Mouse (Mus musculus): ENCODE results near the gene Lrrd1. TPM values are rescaled to one million over a fixed set of nuclear protein-coding genes. Genes with fewer than 3 reads are reported as not detected.
"Not testable (repeated sequence)": the region's sequence is repeated elsewhere in the genome, so short reads cannot be mapped to it uniquely, and the experiment has no call there.

Gene Lrrd1
- total RNA-seq (2021) = under 1 TPM in 1 of 2 experiments, not detected in 1; 0.10 TPM
- long read RNA-seq, experiment 1 = 0 reads
- long read RNA-seq, experiment 2, partial matches to known transcripts = 0 of 1 reads
- long read RNA-seq, experiment 2, other reads (novel, unspliced or antisense) = 1 of 1 reads

DNA sequence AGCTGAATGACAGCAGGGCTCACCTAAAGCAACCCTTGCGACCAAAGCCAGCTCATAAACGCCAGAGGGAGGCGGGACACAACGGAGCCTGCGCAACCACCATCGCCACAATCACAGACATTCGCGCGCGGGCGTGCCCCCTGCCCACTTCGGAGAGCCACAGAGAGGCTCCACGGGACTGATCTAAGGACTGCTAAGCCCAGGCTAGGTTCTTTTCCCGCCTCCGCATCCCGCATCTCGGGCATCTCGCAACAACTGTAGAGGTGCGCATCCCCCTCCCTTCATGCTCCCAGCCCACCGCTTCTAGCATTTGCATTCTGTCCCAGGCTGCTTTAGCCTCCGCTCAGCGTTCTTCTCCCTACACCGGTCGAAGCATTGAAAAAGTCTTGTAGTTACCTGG, at the start of gene Lrrd1:
TSS of gene Lrrd1 (plus strand) at position 148 of the 400 bp plus-strand sequence.
- intact Hi-C loops (cut with DNase I) = no loop called here
- no peak for DNase-seq

DNA sequence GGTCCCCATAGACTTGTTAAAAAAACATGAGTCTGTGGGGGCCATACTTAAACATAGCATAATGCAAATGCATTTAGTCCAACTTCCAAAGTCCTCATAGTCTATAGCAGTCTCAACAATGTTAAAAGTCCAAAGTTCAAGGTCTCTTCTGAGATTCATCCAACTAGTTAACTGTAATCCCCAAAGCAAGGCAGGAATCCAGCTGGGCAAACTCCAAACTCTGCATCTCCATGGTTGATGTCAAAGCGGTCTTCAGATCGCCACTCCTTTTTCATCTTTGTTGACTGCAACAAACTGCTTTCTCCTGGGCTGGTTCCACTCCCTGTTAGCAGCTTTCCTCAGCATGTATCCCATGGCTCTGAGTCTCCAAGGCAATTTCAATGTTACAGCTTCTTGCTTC, 47.9 kb upstream of the Lrrd1 start:
- intact Hi-C loops (cut with DNase I); DNase-seq: not testable (repeated sequence)

DNA sequence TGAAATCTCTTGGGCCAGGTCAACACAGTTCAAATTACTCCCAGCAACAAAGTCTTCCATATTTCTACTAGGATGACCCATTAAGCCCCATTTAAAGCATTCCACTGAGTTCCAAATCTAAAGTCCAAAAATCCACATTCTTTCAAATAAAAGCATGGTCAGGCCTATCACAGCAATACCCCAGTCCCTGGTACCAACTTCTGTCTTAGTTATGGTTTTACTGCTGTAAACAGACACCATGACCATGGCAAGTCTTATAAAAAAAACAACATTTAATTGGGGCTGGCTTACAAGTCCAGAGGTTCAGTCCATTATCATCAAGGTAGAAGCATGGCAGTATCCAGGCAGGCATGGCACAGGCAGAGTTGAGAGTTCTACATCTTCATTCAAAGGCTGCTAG, 46.3 kb upstream of the Lrrd1 start:
- intact Hi-C loops (cut with DNase I); DNase-seq: not testable (repeated sequence)

DNA sequence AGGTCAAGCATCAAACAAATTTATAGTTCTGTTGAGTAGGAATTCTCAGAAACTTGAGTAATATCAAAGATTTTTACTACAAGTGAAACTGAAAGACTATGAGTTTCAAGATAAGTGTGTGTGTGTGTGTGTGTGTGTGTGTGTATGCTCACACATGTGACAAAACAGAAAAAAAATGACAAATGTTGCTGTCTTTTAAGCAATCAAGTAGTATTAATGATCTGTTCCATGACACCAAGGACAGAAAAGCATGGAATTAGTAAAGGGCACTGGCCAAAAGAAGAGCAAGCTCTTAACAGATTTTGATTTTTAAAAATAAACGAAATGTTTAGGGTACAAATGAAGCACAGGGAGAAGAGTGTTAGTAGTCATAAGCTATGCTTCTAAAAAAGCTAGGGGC, 44.9 kb upstream of the Lrrd1 start:
- intact Hi-C loops (cut with DNase I) = no loop called here

DNA sequence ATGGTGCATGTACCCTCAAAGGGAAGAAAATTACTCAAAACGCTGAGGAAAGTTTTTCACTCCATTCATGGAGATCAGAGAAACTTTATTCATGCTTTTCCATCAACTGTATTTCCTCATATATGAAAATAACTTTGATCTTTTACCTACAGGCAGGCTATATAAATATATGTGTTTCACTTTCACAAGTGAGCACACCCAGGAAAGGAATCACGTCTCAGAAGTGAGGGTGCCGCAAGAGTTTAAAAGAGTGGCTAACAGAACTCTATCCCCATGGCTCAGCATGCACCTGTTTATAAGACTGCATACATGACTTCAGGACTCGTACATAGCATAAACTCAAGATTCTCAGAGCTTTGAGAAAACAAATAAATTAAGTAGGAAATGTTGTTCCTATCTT, 44.1 kb upstream of the Lrrd1 start:
- DNase-seq = no peak
- intact Hi-C loops (cut with DNase I) = no loop called here

More for the DNA sequence above, 44.9 kb upstream of the Lrrd1 start:
- no peak for DNase-seq

DNA sequence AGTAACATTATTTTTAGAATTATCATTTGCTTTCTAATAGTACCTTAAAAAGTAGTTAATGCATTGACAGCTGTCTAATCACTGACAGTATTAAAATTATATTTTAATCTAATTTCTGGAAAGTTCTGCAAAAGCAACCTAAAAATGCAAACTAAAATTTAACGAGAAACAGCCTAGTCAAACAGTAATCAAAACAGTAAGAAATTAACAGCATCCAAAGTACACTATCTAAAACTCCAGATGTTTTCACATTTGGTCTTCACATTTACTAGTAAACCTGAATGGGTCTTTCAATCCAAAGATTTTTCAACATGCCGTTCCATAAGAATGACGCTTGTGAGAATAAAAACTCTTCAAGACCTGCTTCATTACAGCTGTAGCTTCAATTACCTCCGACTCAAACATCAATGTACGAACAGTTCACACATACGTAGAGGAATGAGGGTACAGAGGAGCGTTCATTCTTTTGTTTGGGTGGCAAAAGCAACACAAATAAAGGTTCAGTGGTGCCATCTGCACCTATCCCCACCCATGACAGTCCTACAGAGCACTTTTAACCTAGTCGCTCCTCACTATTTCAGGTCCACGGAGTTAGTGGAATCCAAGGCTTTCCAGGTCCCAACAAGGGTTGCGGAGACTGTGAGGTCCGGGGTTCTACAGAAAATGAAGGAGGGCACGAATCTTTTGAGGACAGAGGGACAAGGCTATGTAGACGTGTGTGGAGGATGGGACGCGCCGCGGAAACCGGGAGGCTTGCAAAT, 43.1 kb upstream of the Lrrd1 start:
- DNase-seq = no peak
- intact Hi-C loops (cut with DNase I) = loop anchor here (2.0 kb wide), 1 partner anchor 155 kb away; no protein-coding TSS in a partner anchor

DNA sequence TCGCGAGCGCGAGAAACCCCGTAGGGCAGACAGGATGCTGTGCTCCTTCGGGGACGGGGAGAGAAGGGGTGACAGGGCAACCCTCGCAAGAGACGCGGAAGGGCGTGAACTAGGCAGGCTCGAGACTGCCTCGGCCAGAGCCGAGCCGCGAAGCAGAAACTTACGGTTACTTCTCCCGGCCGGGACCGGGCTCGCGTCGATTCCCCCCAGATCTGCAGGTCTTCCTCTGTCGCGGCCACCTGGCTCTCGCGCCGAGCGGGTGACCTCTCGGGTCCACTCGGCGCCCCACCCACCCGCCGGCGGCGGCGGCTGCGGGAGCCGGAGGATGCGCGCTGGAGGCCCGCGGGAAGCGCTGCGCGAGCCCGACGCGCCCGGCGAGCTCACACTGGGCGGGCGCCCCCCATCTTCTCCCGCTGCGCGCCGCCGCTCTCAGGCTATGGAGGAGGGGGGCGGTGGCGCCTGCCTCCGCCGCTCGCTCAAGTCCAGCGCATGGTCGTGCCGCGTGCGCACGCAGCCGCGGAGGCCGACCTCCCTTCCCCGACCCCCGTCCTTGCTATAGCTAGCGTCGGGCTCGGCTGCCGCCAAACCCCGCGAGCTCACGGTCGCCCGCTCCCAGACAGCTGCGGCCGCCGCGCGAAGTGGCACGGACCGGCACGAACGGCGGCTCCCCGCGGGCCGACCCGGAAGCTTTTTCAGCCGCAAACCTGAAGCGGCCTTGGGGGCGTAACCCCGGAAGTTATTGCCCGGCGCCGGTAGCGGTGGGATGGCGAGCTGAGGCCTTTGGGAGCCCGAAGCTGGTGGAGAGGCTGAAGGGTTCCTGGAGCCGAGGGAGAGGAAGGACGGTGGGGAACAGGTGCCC, 42.3 kb upstream of the Lrrd1 start, which contains the start of the genes Ankib1 and Krit1:
TSS of gene Ankib1 (minus strand) at position 493 of the 859 bp plus-strand sequence.
TSS of gene Krit1 (plus strand) at position 752 of the 859 bp plus-strand sequence.
- intact Hi-C loops (cut with DNase I) = loop anchor here (2.0 kb wide), 1 partner anchor 156 kb away; no protein-coding TSS in a partner anchor
- DNase-seq = peak; percentile 84 to 85

DNA sequence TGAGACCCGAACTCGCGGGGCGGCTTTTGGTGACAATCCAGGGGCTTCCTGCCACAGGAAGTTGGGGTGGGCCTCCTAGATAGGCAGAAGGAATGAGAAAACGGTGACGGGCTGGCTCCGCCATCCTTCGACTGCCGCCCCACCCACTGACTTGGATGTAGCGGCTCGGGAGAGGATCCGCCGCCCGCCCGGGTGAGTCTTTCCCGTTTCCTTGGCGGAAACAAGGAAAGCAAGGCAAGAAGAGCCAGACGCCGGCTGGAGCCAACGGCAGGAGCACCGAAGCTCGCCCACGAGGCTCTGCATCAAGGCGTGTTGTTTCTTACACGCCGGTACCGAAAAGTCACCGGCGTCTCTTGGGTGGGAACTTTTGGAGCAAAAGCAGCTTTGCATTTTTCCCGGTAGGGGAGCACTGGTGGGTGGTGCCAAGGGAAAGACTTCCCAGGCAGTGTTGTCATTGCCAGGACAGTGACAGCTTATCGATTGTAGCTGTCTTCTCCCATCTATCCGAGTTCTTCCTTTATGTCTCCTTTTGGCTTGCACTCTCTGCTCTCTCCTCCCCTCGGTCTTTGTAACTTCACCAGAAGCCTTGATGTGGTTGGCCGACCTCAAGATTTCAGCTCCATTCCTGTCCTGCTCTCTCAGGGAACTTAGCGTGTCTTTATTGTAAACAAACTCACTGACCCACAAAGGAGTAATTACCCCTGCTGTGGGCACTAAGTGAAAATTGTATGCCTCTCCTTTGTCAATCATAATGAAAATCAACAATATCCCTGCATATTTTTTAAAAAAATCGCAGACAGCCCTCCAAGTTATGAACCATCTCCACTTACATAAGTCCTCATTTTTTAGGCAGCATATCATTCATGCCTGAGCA, 41.4 kb upstream of the Lrrd1 start:
- intact Hi-C loops (cut with DNase I) = loop anchor here (2.0 kb wide), 1 partner anchor 157 kb away; no protein-coding TSS in a partner anchor
- no peak for DNase-seq

DNA sequence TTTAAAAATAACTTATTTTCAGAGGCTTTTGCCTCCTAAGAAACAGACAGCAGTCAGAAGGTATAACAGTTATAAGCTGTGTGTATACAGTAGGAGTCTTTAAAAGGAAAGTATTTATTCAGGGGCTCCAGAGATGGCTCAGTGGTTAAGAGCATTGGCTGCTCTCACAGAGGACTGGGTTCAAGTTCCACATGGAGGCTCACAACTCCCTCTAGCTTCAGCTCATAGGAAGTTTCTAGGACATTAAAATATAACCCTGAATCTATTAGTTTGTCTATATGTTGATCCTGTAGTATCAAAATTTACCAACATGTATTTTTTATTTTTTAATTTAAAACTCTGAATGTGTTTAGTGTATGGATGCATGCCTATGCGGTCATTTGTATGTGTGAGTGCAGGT, 36.5 kb upstream of the Lrrd1 start:
- DNase-seq = no peak
- intact Hi-C loops (cut with DNase I) = no loop called here

DNA sequence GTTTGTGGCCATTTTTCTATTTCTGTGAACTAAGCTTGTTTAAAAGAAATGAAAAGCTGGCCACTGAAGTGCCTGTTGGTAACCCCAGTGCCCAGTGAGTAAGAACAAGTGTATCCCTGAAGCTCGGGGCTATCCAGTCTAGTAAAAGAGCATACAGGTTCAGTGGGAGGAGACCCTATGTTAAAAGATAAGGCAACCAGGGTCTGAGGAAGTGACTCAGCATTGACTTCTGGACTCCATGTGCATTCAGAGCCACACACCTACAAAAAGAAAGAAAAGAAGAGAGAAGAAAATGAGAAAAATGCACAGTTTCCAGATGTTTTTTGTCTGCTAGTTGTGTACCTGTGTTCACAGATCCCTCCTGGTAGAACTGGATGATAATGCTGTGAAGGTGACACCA, 10.9 kb upstream of the Lrrd1 start:
- intact Hi-C loops (cut with DNase I) = no loop called here
- DNase-seq = no peak

DNA sequence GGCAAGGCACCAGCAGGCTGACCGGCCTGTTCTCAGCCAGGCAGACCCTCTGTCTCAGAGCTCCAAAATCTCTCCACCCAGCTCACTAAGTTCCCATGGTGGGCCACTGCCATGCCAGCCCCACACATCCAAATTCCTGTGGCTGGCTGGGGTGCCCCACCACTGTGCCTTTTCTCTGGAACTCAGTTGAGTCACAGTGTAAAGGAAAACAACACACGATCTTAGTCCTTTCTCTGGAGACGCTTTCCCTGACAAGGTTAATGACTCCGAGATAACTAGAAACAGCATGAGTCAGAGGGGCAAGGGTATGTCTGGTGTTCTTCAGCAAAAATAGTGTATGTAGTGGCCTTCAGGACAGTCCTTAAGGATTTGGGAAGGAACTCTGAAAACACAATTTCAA, 25.2 kb downstream of the Lrrd1 start:
- no peak for DNase-seq

DNA sequence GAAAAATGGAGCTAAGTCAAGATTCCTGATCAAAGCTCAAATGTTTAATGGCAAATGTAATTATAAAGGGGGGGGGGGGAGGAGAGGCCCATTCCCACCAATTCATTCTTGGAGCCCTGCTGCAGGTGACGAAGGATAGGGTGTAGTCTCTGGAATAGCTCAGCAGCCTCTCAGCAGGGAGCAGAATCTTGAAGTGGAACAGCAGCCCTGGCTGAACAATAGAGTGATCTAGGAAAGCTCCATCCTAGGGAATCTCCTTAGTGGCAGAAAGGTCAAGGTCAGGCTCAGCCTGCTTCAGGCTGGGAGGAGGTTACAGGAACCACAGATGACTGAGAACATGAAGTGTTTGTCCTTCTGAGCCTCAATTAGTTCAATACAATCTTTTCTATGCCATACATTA, 27.4 kb downstream of the Lrrd1 start:
- no peak for DNase-seq
- intact Hi-C loops (cut with DNase I) = no loop called here

More for the DNA sequence above, 25.2 kb downstream of the Lrrd1 start:
- intact Hi-C loops (cut with DNase I) = no loop called here

DNA sequence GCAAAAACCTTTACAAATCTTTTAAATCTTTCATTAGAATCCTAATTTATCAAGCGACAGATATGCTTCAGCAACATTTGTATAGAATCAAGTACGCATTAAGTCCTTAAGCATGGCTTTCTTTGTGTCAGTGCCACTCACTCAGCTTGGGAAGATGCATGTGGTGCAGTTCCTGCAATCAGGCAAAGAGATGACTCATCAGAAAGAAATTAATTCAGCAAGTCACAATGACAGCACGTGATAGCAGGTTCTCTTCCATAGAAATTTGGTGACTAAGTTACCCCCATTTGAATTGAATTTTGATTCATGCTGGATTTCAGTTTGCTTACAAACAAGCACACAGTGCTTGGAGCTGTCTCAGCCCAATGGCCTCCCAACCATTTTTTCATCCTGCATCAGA, 28.5 kb downstream of the Lrrd1 start:
- DNase-seq = no peak
- intact Hi-C loops (cut with DNase I) = no loop called here

DNA sequence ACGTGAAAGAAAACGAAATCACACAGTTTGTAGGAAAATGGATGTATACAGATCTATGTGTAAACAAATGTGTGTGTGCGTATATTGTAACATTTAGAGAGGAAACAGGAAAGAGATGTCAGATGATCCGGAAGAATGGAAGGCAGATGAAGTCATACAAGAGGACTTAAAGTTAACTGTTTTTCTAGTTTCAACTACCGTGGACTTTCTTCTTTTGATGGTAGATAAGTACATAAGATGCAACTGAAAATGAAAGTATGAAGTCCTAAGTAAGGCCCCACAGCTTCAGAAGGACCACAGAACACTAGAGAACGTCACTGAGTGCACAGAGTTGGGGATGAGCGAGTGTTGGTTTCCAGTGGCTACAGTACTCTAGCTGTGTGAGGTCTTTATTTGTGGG, 41.9 kb downstream of the Lrrd1 start:
- DNase-seq; intact Hi-C loops (cut with DNase I): not testable (repeated sequence)

DNA sequence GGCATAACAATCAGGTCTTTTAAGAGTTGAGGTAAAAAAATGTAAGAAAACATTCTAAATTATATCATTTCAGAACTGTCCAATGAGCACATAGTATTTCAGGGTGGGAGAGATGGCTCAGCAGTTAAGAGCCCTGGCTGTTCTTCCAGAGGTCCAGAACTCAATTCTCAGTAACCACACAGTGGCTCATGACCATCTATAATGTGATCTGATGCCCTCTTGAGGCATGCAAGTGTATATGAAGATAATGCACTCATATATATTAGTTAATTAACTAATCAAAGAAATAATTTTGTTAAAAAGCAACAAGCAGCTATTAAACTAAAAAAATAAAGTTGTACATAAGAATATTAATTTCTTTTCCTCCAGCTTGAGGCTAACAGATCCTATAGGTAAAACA, 44.2 kb downstream of the Lrrd1 start:
- intact Hi-C loops (cut with DNase I) = no loop called here
- no peak for DNase-seq

DNA sequence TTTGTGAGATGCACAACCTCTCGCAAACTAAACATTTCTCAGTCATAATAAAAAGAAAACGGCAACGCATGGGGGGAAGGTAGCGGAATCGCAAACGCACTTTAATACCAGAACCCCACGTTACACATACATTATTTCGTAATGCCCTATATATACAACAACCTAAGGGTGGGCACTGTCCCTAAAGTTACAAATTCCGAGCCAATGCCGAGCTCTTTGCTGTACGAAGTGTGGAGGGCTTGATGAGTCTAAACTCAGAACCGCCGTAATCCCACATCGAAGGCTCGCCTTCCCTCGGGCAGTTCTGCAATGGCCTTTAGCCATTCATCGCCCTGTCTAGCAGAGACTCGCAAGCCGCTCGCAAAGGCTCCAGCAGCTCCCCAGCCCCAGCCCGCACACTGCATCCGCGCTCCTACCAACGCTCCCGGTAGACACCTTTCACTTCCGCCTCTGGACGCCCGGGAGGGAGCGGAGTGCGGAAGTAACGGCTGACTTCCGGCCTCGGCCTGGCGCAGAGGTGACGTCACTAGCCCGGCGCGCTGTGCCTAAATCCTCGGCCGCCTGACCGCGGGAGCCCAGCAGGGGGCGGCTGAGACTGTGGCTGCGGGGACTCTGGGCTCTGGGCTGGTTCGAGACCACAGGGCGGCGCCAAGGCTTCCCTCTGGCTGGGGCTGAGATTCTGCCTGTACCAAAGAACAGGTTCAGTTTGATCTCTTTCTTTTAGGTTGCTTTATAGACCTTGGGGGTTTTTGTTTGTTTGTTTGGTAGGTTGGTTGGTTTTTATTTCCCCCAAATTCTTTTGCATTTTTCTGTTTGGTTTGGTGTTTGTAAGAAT, 48.7 kb downstream of the Lrrd1 start, which contains the start of gene Mterf1a:
TSS of gene Mterf1a (minus strand) at position 475 of the 835 bp plus-strand sequence.
- DNase-seq = peak; percentile 6 to 29
- intact Hi-C loops (cut with DNase I) = loop anchor here (2.0 kb wide), 1 partner anchor 297 kb away; no protein-coding TSS in a partner anchor

DNA sequence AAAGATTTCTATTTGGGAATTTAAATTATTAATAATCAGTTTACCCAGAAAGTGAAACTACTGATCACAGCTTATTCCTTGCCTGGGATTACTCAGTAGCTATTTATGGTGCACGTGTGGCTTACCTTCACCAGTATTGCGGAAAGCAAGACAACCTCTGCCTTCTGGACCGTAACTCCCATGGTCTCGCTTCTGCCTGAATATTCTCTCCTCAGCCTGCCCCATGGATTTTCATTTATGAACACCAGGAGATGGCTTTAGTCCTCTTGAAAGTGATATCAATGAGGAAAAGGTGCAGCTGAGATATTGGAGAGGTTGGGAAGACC, 49.3 kb downstream of the Lrrd1 start:
- not testable (repeated sequence) for DNase-seq
- intact Hi-C loops (cut with DNase I) = loop anchor here (2.0 kb wide), 1 partner anchor 297 kb away; no protein-coding TSS in a partner anchor

DNA sequence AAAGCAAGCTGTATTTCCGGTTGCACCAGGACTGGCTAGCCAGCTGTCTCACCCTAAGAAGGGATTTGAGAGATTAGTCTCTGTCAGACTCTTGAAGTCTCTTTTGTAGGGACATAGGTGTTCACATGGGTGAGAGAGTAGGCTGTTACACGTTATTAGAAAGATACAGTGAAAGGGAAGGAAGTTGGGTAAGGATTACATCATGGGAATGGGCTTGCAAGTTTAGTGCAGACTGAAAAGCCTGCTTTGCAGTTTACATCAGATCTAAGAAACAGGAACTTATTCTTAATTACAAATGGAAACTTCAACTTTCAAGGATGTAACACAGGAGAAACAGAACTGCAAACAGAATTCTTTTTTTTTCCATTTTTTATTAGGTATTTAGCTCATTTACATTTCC, 60.5 kb downstream of the Lrrd1 start:
- no peak for DNase-seq
- intact Hi-C loops (cut with DNase I) = no loop called here

All from gastrocnemius, postnatal 36 days (tissue).